Mouse (Mus musculus): Measurements from ENCODE around the gene Tifa. TPM values are rescaled to one million over a fixed set of nuclear protein-coding genes. Genes with fewer than 3 reads are reported as not detected.

Gene Tifa
- total RNA-seq, 2 experiments from 2014 or later: 2.0 to 2.2 TPM

DNA sequence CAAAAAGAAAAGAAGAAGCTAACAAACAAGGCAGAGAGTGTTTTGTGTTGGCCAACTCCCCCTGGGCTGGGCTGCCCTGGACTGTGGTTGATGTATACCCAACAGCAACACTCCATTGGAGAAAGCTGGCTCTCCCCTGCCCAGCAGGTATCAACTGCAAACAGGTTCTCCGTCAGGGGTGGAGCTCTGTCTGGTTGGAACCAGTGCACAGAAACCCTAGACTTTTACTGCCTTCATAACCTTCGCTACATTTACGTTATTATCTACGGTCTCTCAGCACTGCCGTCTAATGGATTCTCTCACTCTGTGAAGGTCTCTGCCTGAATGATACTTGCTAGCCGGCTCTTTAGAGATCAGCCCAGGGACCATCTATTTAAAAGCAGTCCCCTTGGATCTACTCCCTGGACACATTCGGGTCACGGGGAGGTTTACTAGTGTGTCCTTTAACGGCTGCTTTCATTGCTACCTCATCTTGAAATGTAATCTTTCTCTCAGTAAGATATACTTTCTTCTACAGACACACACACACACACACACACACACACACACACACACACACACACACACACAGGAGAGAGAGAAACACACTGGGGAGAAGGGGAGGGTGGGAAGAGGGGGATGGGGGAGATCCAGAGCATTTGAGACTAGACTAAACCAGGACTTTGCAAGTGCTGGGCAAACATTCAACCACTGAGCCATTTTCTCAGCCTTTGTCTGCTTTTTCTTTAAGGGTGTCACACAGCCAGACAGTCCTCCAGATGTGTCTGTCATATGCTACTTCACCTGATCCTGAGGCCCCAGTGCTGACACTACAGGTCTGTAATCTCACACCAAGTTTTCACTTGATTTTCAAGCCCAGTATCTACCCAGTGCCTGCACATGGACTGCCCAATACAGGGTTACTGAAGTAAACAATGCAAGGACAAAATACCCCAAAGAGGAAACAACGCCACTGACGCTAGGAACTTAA, 29.4 kb downstream of the Tifa start:
- intact Hi-C loops (cut with DNase I): no loop called here
- no peak for DNase-seq (ENCODE audit: low spot score)

DNA sequence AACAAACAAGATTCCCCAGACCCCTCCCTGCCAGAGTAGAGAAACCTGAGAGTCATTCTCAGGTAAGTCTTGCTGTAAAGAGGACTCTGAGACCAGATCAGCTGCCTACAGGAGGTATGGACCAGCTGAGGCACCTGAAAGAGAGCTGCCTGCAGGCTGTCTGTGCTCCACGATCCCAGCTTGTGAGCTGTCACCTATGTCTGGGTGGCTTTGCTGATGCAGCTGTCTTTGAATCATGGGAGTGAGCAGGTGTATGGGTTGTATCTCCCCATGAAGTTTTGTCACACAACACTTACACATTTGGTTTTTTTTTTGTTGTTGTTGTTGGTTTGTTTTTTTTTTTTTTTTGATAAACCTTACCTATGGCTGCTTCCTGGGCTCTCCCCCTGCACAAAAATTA, 30.8 kb downstream of the Tifa start:
- no peak for DNase-seq (ENCODE audit: low spot score)
- intact Hi-C loops (cut with DNase I): no loop called here

DNA sequence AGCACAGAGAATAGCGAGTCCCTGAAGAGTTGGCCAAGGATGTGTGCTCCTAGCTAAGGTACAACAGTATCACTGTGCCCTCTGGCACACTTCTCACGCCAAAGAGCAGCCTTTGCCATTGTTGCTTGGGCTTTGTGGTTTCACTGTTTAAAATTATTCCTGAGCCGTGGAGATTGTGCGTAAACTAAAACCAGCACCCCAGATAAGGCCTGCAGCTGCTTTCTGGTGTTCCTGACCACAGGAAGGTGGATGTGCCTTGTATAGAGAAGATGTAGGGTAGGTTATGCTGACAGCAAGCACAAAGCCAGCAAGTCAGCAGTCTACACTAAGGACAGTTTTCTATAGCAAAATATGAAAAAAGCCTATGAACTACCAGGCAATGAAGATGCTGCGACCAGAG, 31.6 kb downstream of the Tifa start:
- intact Hi-C loops (cut with DNase I): no loop called here

DNA sequence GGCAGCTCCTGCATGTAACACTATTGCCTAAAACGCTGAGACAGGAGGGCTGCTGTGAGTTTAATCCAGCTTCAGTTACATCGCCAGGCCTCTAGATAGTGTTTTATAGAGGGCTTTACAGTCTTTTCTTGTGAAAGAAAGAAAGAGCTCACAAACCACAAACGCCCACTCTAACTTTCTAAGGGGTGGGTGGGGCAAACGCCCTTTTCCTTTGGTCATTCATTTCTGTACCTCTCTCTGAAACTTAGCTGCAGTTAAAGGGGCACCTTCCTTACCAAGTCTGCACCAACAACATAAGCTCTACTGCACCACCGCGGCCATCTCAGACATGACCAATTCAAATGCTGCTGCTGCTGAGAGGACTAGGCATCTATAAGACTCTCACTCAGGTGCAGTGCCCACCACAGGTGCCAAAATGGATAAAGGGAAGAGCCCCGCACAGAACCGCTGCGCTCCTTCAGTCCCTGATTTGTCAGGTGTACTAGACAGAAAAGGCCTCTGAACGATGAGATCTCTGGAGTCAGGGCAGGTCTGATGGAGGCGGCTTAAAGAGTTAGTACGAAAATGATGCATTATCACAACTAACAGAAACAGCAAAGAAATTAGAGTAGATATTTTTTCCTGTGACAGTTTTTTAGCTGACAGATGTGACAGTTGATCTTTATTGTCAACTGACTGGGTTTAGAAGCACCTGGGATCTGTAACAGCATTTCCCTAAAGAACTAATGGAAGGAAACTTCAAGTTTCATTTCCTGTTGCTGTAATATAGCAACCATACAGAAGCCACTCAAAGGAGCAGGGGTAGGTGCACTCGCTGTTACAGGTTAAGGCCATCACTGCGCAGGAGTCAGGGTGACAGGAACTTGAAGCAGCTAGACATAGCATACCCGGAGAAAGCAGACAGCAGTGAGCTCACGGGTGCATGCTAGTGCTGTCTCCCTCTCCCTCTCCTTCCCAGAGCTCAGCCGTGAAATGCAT, 34.6 kb downstream of the Tifa start:
- no peak for DNase-seq (ENCODE audit: low spot score)
- intact Hi-C loops (cut with DNase I): no loop called here

More for the DNA sequence above, 31.6 kb downstream of the Tifa start:
- no peak for DNase-seq (ENCODE audit: low spot score)

DNA sequence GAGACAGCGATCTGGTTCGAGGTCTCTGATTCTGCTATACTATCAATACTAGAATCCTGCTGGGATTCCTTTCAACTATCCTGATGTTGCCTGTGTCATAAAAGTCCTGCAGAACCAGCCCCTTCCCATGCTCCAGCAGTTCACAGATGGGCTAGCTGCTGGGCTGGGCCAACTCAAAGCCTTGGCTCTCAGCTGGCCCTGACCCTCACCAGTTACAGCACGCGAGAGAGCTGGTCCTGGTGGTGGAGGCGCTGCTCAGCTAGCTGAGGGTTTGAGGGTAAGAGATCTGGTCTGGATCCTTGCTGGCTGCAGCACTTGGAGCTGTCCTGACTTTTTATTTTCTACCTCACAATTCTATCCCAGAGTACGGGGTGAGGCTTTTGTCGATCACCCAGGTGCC, 36.9 kb downstream of the Tifa start:
- no peak for DNase-seq (ENCODE audit: low spot score)
- intact Hi-C loops (cut with DNase I): no loop called here

DNA sequence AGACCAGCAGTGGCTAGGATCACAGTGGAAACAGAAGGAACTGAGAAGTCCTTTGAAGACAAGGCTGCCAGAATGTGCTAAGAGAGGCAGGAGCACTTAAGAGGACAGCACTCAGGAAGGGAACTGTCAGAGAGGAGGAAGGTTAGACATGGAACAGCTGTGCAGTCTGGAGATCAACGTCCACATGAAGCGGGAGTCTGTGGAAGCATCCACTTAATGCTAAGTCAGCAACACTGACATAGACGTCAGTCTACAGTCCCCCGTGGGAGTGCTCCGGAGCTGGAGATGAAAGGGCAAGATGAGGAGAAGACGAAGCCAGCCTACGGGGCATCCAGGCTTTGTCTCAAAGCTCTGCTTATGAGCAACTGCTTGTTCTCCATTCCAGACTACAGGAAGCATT, 37.5 kb downstream of the Tifa start:
- intact Hi-C loops (cut with DNase I): no loop called here
- DNase-seq (ENCODE audit: low spot score): no peak

DNA sequence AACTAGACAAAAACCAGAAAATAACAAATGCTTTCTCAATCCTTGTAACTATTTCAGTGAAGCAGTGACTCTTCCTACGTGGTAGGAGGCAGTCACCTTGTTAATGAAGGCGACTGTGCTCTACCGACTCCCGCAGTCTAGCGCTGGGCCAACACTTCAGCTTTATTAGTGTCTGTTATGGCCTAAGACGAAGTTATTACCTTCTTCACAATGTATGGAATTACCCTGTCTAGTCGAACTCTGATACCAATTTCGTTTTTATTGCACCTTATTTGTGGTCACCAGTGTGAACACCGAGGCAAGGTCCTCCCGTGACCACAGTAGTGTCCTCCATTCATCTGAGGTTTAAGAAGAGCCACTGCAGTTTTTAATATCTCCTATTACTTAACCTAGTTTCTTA, 40.6 kb downstream of the Tifa start:
- no peak for DNase-seq (ENCODE audit: low spot score)
- intact Hi-C loops (cut with DNase I): no loop called here

DNA sequence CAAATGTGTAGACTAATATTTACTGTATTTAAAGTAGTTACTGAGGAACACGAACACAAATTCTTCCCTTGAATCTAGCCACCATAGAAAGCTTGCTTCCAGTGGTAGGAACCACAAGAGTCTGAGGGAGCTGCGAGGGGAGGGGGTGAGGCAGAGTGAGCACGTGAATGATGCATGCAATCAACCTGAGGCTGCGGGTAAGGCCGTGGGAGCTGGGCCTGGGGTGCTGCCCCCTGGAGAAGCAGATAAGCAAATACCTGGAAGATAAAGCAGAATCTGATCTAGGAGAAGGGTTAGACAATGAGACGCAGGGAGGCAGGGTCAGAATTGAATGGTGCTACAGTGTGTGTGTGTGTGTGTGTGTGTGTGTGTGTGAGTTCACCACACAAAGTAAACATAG, 41.5 kb downstream of the Tifa start:
- DNase-seq (ENCODE audit: low spot score): no peak
- intact Hi-C loops (cut with DNase I): no loop called here

DNA sequence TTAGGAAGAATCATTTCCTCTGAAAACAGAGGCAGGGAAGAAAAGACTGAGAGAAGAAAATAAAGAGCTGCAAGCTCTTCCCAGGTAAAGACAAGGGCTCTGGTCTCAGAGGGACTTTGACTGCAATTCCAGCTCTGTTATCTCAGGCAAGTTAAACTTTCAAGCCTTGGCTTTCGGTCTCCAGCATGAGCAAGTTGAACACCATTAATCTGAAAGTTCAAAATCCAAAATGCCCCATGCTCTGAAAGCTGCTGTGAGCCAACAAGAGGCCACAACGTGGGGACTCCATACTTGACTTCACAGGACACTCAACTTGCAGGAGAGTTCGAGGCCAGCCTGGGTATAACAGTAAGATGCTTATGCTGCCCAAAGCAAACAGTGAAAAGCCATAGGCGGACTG, 44.4 kb downstream of the Tifa start:
- intact Hi-C loops (cut with DNase I): no loop called here
- DNase-seq (ENCODE audit: low spot score): no peak

DNA sequence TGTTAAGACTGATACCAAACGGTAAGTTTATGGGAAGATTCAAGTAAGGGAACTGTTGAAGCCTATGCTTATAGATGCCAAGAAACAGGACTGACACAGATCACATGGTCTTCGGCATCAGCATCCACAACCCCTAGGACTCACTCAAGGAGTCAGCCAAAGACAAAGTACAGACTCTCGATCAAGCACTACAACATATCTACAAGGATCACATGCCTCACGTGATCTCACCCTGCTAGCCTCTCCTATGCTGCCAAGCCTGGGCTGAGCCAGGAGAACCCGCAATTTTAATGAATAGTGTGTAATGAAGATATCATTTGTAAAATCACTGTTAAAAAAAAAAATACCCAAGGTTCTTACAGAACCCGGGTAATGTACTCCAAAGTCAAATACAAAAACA, 46.0 kb downstream of the Tifa start:
- no peak for DNase-seq (ENCODE audit: low spot score)
- intact Hi-C loops (cut with DNase I): loop anchor here (5.0 kb wide), 2 partner anchors 43 to 73 kb away; no protein-coding TSS in a partner anchor

DNA sequence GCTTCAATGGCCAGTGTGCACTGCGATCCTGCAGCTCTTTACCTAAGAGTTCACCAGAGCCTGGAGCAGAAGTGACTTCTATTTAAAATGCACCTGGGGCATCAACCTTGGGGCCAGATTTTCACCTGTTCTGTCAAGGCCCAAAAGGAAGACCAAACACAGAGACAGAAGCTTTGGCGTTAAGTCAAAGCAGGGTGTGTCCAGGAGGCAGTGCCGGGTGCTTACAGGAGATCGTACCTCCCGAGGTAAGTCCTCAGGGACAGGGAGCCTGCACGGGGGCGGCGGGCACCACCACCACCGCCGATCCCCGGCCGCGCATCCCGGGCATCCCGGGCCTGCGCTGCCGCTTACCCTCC, 47.2 kb downstream of the Tifa start:
- intact Hi-C loops (cut with DNase I): loop anchor here (2.0 to 5.0 kb wide), 4 partner anchors 44 to 202 kb away; no protein-coding TSS in a partner anchor
- DNase-seq (ENCODE audit: low spot score): no peak

DNA sequence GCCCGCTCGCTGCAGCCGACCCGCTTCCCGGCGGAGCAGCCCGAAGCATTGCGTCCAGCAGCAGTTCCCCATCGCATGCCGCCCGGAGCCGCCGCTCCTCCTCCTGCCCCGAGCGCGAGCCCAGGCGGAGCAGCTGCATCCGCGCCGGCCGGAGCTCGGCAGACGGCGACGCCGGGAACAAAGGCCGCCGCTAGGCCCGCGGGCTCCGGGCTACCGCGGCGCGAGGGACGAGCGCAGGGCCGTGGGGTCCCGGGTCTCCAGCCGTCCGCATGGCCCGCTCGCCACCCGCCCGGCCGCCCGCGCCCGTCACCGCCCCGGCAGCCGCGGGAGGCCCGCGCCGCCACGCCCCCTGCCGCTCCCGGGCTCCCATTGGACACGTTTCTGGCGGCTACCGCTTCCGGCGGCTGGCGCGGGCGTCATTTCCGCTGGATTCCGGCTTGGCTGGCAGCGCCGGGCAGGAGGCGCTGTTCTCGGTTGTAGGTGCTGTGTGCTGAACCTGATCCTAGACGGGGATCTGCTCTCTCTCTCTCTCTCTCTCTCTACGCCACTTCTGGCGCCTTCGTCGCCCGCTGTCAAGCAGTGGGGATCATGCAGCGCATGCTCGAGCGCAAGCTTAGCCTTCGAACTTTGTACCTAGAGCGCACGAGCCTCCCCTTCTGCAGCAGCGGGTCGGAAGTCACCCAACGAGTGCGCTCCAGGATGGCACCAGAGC, 47.7 kb downstream of the Tifa start, which contains the start of gene Ap1ar:
Ap1ar (minus strand) TSS at position 370 of the 712 bp plus-strand sequence.
- DNase-seq (ENCODE audit: low spot score): peak; percentile 91
- intact Hi-C loops (cut with DNase I): loop anchor here (2.0 to 5.0 kb wide), 4 partner anchors 45 to 203 kb away; no protein-coding TSS in a partner anchor

DNA sequence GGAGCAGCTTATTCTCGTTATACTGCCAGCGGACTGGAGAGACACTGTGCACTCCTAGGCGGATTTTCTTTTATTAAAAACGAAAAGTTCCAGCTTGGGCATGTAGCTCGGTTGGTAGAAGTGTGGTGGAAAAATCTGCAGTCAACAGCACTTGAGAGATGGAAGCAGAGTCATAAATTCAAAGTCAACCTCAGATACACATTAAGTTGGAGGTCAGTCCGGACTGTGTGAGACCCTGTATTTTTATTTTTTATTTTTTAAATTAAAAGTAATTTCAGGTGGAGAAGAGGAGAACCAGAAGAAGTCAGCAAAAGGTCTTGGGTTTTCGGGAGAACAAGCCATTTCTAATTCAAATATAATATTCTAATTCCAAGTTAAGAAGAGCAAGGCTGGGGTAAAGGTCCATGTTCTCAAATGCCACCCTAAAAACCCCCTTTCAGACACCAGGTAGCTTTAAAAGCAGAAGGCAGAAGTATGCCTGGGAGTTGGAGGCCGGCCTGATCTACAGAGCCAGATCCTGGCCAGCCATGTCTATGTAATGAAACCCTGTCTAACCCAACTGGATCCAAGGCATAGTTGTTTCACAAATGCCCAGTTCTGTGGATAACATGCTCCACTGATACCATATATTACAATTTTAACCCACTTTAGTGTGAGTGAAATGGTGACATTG, 48.5 kb downstream of the Tifa start:
- no peak for DNase-seq (ENCODE audit: low spot score)
- intact Hi-C loops (cut with DNase I): loop anchor here (2.0 to 5.0 kb wide), 4 partner anchors 46 to 203 kb away; no protein-coding TSS in a partner anchor

DNA sequence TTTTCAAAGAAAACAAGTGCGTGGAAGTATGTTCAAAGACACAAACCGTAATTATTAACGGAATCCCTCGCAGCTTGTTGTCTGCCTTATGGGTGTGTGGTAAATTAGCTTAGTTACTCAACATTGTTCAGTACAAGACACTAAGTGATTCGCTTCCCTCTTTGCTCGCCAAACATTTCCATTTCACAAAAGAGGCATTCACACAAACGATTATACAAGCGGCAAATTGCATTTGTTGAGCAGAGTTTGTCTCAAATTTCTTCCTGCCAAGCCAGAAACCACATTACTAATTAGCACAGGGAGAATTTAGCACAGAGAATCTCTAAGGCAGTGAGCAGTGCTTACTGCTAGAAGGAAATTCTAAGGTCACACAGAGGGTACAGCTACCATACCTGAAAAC, 52.3 kb downstream of the Tifa start:
- DNase-seq (ENCODE audit: low spot score): no peak
- intact Hi-C loops (cut with DNase I): no loop called here

DNA sequence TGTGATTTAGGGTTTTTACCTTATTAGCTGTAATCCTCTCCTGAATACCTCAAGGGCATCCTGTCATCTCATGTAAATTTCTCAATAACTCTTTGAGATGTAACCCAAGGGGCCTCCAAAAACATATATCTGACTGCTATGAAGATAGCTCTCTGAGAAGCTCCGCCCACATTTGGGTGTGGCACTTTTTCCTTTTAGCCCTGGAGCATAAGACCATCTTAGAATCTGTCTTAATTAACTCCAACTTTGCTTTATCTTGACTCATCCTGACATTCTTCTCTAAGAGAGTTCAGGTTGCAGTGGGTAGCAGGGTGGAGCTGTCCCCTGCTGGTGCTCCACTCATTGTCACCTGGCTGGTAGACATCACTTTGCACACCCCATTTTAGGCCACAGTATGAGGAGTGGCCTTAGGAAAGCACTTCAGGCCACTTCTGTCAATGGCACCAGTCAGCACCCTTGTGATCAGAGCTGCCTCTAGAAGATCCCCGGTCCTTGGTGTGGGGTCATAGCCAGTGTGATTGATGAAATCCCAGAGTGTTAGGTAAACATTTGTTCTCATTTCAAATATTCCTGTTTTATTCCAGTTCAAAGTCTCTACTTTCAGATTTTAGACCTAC, 53.8 kb downstream of the Tifa start:
- DNase-seq (ENCODE audit: low spot score): no peak
- intact Hi-C loops (cut with DNase I): no loop called here

DNA sequence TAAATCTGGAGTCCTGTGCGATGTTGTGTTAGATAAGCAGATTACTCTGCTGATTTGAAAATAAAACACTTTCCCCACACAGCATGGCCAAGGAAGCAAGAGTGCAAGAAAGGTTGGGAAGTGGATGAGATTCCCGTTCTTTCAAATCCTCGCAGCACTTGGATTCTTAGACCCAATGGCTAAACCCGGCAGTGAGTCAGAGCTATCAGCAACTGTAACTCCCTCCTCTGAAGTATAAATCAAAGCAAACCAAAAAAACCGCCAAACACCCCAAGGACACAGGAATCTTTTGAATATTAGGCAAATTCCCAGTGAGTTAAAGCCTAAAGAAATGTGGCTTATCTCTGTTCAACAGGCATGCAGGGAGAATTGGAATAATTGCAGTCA, 54.3 kb downstream of the Tifa start:
- intact Hi-C loops (cut with DNase I): no loop called here
- DNase-seq (ENCODE audit: low spot score): no peak

DNA sequence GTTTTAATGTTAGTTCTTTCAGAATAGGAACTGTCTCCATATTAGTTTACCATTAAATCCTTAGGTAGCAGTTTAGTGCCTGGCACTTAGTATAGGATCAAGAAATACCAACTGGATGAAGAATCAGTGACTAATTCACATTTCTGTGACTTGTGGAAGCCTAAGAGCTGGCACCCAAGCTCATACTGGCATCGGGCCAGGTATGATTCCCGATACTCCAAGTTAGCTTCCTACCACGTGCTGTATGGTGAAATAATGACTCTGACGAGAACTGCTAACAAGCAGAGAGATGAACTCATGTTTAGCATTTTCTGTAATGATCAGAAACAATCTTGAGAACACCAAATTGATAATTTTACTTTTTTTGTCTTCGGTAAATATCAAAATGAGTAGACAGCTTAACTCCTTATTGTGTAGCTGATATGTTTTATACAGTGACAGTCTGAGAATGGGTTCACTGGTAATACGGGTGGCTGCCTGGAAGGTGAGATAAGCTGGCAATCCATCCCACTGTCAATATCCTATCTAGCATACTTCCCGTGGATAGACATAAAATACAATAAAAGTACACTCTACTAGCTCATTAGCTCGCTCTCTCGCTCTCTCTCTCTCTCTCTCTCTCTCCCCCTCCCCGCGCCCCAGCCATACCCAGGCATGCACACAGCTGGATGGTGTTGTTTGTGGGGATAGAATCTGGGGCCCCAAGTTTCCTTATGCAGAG, 58.6 kb downstream of the Tifa start:
- no peak for DNase-seq (ENCODE audit: low spot score)
- intact Hi-C loops (cut with DNase I): no loop called here

DNA sequence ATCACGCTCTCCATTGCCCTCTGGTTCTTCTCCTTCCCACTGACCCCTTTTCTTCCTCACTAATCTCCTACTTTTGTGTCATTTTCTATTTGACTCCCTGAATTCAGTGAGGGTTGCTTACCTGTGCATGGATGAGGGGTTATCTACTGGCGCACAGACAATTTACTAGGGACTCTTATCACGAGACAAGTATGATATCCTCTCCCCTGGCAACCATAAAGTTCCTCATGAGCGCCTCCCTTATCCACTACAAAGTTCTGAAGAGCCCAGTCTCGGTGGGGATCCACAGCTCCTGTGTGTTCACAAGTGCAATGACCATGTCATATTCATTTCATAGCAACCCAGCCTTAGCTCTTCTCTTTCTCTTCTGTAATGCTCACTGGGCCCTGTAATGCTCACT, 60.3 kb downstream of the Tifa start:
- DNase-seq (ENCODE audit: low spot score): no peak
- intact Hi-C loops (cut with DNase I): no loop called here
